Mouse (Mus musculus): ENCODE data around the gene Arid1a.
A peak's percentile ranks its signal among the peaks of the same experiment; 100 is the strongest.
"Not testable (repeated sequence)": the region's sequence is repeated elsewhere in the genome, so short reads cannot be mapped to it uniquely, and the experiment has no call there.

Arid1a gene

DNA sequence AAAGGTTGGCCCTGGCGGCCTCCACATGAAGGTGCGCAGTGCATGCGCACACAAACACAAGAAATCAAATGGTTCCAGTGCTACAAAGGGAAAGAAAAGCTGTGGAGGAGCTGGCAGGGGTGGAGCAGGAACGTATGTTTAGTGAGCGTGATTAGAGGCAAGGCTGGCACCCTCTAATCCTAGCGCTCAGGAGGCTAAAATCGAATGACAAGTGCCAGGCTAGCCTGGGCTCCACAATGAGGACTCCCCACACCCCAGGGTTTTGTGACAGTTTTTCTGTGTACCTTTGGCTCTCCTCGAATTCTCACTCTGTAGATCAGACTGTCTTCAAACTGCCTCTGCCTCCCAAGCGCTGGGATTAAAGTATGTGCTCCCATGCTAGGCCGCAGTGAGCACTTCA, 103.8 kb downstream of the Arid1a start:
- DNase-seq (ENCODE audit: low spot score in 2 of 2) = no peak

DNA sequence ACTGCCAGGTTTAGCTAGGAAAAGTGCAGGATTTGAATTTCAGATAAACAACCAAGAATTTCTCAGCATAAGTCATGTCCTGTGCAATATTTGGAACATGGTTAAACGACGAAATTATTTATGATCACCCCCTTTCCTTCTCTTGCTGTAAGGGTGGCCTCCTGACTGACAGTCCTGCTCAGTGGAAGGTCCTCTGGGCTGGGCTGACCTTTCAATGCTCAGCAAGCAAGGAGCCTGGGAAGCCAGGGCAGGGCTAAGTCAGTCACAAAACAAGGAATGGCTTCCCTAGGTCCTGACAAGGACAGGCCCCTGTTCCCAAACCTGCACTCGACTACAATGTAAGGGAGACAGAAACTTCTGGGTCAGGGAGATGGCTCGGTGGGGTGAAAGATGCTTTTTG, 104.6 kb downstream of the Arid1a start:
- no peak for DNase-seq (ENCODE audit: low spot score in 2 of 2)

DNA sequence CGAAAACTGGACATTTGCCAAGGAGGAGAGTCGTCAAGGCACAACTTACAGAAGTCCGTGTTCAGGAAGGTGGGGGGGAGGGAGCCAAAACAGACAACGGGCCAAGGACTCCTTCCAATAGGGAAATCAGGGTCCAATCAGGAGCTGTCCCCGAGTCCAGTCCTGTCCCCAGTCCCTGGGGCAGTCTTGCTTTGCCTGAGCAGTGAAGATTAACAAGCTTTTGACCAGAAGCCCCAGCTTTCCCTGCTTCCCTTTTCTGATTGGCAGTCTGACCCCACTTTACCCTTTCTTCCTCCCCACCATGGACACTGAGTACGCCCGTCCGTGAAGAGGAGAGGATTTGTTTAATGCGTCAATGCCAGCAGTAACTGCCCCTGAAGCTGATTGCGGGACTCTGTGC, 105.1 kb downstream of the Arid1a start:
- DNase-seq (ENCODE audit: low spot score in 2 of 2) = no peak

DNA sequence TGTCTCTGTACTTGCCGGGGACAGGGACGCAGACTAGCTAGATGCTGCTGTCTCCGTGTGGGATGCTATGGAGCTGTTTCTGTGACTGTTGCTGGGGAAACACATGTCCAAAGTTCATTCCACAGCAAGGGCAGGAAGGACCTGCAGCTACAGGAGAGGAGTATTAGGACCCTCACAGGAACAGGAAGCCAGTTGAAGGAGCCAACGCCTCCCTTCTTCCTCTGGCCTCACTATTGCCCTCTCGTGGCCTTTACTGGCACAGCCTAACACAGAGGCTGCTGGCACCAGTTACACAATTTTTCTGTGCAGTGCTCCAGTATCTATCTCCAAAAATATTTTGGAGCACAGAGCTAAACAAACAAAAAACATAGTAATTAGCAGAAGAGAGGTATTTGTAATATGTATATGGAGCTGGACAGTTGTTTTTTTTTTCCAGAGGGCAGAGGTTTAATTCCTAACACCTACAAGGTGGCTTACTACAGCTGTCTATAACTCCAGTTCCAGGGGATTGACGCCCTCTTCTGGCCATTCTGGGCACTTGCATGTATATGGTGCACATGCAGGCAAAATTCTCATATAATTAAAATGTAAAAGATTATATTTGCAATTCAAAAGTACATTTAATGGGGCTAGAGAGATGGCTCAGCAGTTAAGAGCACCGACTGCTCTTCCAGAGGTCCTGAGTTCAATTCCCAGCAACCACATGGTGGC, 106.4 kb downstream of the Arid1a start, which contains the start of gene Zdhhc18:
Gene Zdhhc18 (minus strand): TSS at position 166 of the 711 bp plus-strand sequence.
- DNase-seq (ENCODE audit: low spot score in 2 of 2) = peak; percentile 68 to 79

DNA sequence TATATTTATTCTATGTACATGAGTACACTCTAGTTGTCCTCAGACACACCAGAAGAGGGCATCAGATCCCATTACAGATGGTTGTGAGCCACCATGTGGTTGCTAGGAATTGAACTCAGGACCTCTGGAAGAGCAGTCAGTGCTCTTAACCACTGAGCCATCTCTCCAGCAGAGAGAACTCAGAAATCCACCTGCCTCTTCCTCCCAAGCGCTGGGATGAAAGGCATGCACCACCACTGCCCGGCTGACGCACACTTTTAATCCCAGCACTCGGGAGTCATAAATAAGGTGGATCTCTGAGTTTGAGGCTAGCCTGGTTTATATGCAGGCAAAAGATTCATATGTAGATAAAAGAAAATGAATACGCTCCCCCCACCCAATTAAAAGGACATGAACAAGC, 107.1 kb downstream of the Arid1a start:
- not testable (repeated sequence) for DNase-seq (ENCODE audit: low spot score in 2 of 2)

DNA sequence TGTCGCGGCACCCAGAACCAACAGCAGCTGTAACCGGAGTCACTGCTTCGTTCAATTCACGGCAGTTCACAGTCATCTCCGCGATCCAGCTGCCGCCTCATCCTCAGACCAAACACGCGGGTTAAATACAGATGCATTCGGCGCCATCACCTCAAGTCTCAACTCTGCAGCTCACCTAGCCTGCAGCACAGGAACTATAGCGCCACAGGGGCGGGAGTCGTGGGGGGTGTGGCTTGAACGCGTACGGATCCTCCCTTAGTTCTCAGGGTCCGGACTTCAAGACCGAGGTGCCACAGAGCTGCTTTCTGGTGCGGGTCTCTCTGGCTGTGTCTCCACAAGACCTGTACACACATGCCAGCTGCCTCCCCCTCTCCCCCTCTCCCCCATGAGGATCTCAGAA, 110.9 kb downstream of the Arid1a start:
- no peak for DNase-seq (ENCODE audit: low spot score in 2 of 2)

DNA sequence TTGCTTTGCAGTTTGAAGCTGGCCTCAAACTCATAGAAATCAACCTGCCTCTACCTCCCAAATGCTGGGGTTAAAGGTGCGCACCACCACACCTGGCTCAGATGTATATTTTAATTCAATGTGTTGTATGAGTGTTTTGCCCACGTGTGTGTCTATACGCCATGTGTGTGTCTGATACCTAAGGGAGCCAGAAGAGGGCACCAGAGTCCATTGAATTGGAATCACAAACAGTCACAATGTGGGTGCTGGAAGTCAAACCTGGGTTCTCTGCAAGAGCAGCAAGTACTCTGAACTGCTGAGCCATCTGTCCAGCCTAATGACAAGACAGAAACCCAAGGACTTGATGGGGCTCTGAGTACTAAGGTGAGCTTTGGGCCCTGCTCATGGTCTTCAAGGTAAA, 111.4 kb downstream of the Arid1a start:
- no peak for DNase-seq (ENCODE audit: low spot score in 2 of 2)

DNA sequence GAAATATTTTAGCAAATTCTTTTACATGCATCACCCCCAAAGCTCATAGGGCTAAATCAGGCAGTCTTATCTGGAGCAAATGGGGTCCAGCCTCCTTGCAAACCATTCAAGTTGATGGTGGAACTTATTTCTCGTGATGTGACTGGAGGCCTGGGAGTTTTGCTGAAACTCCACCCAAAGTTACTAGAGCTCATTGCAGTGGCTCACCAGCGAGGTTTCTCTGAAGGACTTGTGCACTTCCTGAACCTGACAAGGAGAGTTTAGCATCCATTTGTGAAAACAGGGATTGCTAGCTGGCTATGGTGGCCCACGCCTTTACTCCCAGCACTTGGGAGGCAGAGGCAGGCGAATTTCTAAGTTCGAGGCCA, 122.5 kb downstream of the Arid1a start:
- DNase-seq (ENCODE audit: low spot score in 2 of 2) = no peak

DNA sequence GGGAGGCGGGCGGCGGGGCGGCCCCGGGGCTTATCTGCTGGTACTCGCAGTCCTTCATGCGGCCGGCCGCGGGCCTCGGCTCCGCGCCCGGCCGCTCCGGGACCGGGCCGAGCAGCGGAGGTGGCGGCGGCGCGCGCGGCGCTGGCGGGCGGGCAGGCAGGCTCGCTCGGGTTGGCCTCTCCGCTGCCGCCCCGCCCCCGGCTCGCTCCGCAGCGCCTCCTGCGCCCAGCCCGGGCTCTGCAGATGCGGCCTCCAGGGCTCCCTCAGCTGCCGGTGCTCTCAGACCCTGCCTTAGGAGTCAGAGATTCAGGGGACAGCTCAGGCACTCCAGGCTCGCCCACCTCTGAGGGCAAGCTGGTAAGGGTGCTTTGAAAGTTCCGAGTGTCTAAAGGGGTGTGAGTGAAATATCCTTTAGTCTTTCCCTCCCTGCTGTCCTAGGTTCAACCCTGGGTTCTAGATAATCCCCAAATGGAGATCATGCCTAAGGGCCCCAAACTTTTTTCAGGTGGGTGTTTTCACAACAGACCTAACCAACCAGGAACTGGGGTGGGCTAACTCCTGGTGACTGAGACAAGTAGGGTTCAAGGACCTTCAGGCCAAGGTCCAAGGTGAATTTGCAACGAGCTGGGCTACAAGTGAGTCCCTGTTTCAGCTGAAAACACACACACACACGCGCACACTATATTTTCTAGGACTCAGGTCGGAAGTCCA, 123.1 kb downstream of the Arid1a start:
- DNase-seq (ENCODE audit: low spot score in 2 of 2) = peak; percentile 82 to 86

DNA sequence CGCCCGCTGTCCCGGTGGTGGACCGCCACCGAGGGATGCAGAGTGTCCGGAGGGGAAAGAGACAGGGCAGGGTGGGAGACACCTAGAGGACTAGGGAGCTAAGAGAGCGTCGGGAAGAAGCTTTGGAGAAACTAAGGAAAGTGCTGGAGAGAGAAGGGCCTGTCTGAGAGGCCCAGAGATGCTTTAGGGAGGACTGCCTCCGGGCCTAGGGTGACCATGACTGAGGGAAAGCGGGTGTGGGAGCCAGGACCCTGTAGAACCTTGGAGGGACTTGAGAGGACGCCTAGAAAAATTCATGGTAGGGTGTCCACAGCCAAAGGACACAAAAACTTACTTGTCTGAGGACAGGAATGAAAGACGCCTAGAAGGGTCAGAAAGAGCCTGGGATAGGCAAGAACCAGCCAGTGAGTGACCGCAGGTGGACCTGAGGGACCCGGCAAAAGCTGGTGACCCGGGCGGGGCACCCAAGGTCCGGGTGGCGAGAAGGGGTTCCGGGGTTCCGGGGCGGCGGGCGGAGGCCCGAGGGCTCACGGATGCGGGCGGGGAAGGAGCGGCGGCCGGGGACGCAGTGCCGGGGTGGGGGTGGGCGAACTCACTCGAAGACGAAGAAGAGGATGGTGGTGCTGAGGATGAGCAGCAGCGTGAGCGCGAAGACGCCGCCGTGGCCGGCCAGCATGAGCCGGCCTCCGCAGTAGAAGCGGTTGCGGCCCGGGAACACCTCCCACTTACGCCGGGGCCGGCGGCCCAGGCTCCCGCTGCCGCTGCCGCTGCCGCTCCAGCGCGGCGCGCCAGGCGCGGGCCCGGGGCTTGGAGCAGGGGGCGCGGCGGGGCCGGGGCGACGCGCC, 123.9 kb downstream of the Arid1a start:
- peak; percentile 33 to 42 for DNase-seq (ENCODE audit: low spot score in 2 of 2)

DNA sequence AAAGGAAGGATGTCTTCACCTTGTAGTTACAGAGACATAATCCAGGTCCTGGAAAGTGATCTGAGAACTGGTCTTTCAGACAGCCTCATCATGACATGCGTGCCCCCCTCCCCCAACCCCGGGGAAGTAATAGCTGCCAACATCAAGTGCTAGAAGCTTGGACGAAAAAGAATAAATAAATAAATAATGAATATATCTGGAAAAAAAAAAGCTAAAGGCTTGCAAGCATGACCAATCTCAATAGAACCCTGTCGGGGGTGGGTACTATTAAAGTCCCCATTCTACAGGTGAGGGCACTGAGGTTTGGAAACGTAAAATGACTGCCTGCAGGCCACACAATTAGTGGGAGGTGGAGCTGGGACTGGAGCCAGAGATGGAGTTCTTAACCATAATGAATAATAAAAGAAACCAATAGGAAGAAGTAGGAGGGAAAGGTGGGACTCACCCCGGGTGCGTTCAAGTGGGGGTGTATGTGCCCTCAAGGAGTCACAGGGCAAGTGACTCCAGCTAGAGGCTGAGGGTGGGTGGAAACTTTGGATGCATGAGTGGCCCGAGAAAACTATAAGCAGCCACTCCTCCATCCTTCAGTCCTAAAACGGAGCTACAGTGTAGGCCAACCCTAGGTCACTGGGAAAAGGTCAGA, 124.7 kb downstream of the Arid1a start:
- DNase-seq (ENCODE audit: low spot score in 2 of 2) = no peak

DNA sequence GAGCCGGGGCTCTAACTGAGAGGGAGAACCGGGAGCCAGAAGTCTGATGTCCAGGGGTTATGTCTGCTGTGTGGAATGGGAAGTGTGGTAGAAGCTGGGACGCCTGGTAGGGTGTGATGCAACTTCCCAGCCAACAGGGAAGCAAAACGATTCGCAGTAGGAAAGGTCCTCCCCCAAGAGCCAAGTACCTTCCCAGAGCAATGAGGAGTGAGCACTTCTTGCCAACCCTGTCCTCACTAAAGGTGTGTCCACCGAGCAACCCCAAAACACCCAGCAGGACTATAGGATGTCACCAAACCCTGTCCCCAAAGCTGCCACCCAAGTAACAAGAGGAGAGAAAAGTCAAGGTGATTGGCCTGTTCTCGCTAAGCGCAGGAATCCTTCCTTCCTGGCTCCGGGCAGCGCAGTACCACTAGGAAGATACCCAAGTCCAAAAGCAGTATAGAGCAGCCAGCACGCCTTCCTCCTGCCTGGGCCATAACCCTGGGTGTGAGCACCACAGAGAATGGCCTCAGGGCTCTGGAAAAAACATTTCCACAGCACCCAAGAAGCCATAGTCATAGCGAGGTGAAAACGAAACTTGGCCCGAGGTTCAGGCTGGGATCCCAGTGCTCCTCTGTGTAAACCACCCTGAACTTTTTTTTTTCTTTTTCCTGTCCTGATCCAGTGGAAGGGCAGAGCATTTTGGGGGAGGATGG, 125.3 kb downstream of the Arid1a start:
- DNase-seq (ENCODE audit: low spot score in 2 of 2) = no peak

DNA sequence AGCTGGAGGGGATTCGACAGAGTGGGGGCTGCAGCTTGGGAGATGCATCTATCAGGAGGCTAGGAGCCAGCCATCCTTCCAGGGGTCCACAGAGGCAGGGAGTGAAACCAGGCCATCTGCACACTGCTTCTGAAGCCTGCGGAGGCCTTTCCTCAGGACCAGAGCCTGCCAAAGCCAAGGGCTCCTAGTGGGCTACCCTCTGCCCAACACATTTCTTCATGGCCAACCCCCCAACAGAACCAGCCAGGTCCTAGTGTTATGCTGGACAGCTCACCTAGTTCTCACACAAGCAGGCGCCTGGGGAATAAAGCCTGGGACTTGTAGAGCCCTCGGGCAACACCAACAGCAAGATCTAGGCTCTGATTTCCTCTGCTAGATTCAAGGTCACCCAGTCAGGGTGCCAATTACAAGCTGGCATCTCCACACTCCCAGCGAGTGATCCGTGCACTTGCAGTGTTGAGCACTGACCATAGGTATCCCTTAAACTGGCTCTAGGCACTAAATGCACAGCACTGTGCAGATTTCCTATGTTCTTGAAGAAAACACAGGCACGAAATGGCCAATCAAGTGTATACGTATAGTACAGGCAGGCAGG, 126.1 kb downstream of the Arid1a start:
- no peak for DNase-seq (ENCODE audit: low spot score in 2 of 2)

DNA sequence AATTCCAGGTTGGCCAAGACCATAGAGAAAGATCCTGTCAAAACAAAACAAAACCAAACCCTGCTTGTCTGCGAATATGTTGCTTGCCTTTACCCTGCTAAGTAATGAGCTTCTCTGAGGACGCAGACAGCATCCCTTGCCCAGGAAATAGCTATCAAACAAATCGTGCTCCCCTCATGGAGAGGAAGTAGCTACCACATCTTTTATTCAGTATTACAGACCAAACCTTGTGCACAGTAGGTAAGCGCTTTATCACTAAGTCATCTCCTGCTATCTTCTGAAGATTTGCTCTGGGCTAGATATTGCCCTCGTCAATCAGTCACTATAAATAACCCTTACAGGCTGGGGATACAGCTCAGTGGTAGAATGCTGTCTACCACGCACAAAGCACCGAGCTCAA, 127.4 kb downstream of the Arid1a start:
- no peak for DNase-seq (ENCODE audit: low spot score in 2 of 2)

All from frontal cortex, postnatal 36 days (tissue).